ENCODE assay signal across 18 mouse cellular contexts in genomic region chr12:101981559-101981958, GRCm38 (mm10).
"Had no signal": no experiment of that assay in that cellular context is flagged by ENCODE, and none has a peak within 500 bp of the region (broad histone marks: within the 10 kb centered on the region; RNA-seq: fewer than 3 reads in every experiment).

No protein-coding gene starts in this region.

- H3K9ac ChIP-seq: intestine, embryonic 15.5 days; lung, embryonic 14.5 days; midbrain, embryonic 12.5 days; midbrain, embryonic 15.5 days; neural tube, embryonic 12.5 days; neural tube, embryonic 15.5 days; stomach, embryonic 15.5 days had no signal

- ATAC-seq: hindbrain, embryonic 16.5 days; intestine, embryonic 15.5 days; lung, postnatal 0 days; midbrain, embryonic 15.5 days had no signal

- DNase-seq: layer of hippocampus, postnatal 36 days; liver, embryonic 13.5 days; lung, embryonic 14.5 days; lung, postnatal 36 days; right cerebral cortex, adult 18-20 months; right cerebral cortex, postnatal 25 days; spleen, adult 18-20 months; thymus, postnatal 25 days had no signal

- H3K27ac ChIP-seq: intestine, embryonic 15.5 days; kidney, postnatal 0 days; left cerebral cortex, adult 2 months; liver, embryonic 13.5 days; midbrain, embryonic 12.5 days; midbrain, embryonic 15.5 days; neural tube, embryonic 12.5 days; neural tube, embryonic 15.5 days; stomach, embryonic 15.5 days had no signal

- H3K27me3 ChIP-seq: intestine, embryonic 15.5 days; liver, embryonic 13.5 days; midbrain, embryonic 12.5 days; midbrain, embryonic 15.5 days; neural tube, embryonic 12.5 days; neural tube, embryonic 15.5 days; stomach, embryonic 15.5 days had no signal

- H3K9me3 ChIP-seq: intestine, embryonic 15.5 days; liver, embryonic 13.5 days; midbrain, embryonic 12.5 days; midbrain, embryonic 15.5 days; neural tube, embryonic 12.5 days; neural tube, embryonic 15.5 days; stomach, embryonic 15.5 days had no signal

- H3K4me2 ChIP-seq: intestine, embryonic 15.5 days; liver, embryonic 13.5 days; lung, embryonic 14.5 days; midbrain, embryonic 12.5 days; midbrain, embryonic 15.5 days; neural tube, embryonic 12.5 days; neural tube, embryonic 15.5 days; stomach, embryonic 15.5 days had no signal

- H3K4me3 ChIP-seq: intestine, embryonic 15.5 days; left cerebral cortex, adult 2 months; liver, embryonic 13.5 days; midbrain, embryonic 12.5 days; midbrain, embryonic 15.5 days; neural tube, embryonic 12.5 days; neural tube, embryonic 15.5 days; stomach, embryonic 15.5 days had no signal
